Mouse (Mus musculus) myocyte (in vitro differentiated cells): Measurements from ENCODE around the gene Smo. TPM values are rescaled to one million over a fixed set of nuclear protein-coding genes. Genes with fewer than 3 reads are reported as not detected.

ENCODE experiments used
- H3K27me3 ChIP-seq: one replicate; pipeline ENCODE4 v1.6.1; 2011; ENCODE audit not compliant: control insufficient read depth, insufficient read depth, insufficient read length
- H3K36me3 ChIP-seq: one replicate; pipeline ENCODE4 v1.6.1; 2011; ENCODE audit not compliant: control insufficient read depth, insufficient read depth
- H3K4me2 ChIP-seq: one replicate; pipeline ENCODE4 v1.6.1; 2011; ENCODE audit warnings: low read depth, control low read depth
- H3K4me3 ChIP-seq: one replicate; pipeline ENCODE4 v1.5.1; 2011; ENCODE audit warnings: mild to moderate bottlenecking, control low read depth, moderate library complexity
- H3K79me2 ChIP-seq: one replicate; pipeline ENCODE4 v1.6.1; 2011; ENCODE audit not compliant: control insufficient read depth, insufficient read depth
- H3ac ChIP-seq: one replicate; pipeline ENCODE4 v1.6.1; 2011; ENCODE audit not compliant: control insufficient read depth, insufficient read length
- CEBPB ChIP-seq: IDR thresholded peaks from 2 replicates; pipeline ENCODE4 v1.6.1; 2011; ENCODE audit warnings: mild to moderate bottlenecking, moderate library complexity; ENCODE audit not compliant: poor library complexity, insufficient read depth, severe bottlenecking
- E2F4 ChIP-seq: IDR thresholded peaks from one replicate; pipeline ENCODE4 v1.6.1; 2011; ENCODE audit warnings: mild to moderate bottlenecking, control low read depth, moderate library complexity; ENCODE audit not compliant: insufficient read depth
- MAX ChIP-seq: IDR thresholded peaks from one replicate; pipeline ENCODE4 v1.6.1; 2011; ENCODE audit warnings: low read depth, mild to moderate bottlenecking, control low read depth
- MYOD1 ChIP-seq, 3 experiments: IDR thresholded peaks; one replicate each; pipeline ENCODE4 v1.6.1; 2011; ENCODE audit warnings: control low read depth in 2 of 3, low read depth in 2 of 3, mild to moderate bottlenecking in 2 of 3, moderate library complexity in 1 of 3; ENCODE audit not compliant: insufficient read length in 2 of 3, control insufficient read depth in 1 of 3
- MYOG ChIP-seq, 3 experiments: IDR thresholded peaks; one replicate each; pipeline ENCODE4 v1.6.1; 2011; ENCODE audit warnings: control low read depth in 2 of 3, low read depth in 2 of 3, mild to moderate bottlenecking in 2 of 3; ENCODE audit not compliant: insufficient read length in 2 of 3, control insufficient read depth in 1 of 3, insufficient read depth in 1 of 3
- POLR2A ChIP-seq: IDR thresholded peaks from one replicate; pipeline ENCODE4 v1.6.1; 2011; ENCODE audit warnings: low read depth, mild to moderate bottlenecking, control low read depth, moderate library complexity; ENCODE audit not compliant: insufficient read length
- POLR2AphosphoS2 ChIP-seq: IDR thresholded peaks from one replicate; pipeline ENCODE4 v1.6.1; 2011; ENCODE audit warnings: low read depth, control low read depth; ENCODE audit not compliant: insufficient read length
- REST ChIP-seq: IDR thresholded peaks from one replicate; pipeline ENCODE4 v1.6.1; 2011; ENCODE audit warnings: mild to moderate bottlenecking, control low read depth, moderate library complexity; ENCODE audit not compliant: insufficient read depth, insufficient read length
- SRF ChIP-seq: IDR thresholded peaks from one replicate; pipeline ENCODE4 v1.6.1; 2011; ENCODE audit warnings: low read depth; ENCODE audit not compliant: control insufficient read depth, insufficient read length
- TCF12 ChIP-seq: IDR thresholded peaks from one replicate; pipeline ENCODE4 v1.6.1; 2011; ENCODE audit warnings: mild to moderate bottlenecking, control low read depth; ENCODE audit not compliant: poor library complexity, insufficient read depth, severe bottlenecking
- TCF3 ChIP-seq: IDR thresholded peaks from one replicate; pipeline ENCODE4 v1.6.1; 2011; ENCODE audit warnings: low read depth, control low read depth; ENCODE audit not compliant: insufficient read length
- USF1 ChIP-seq: IDR thresholded peaks from one replicate; pipeline ENCODE4 v1.6.1; 2011; ENCODE audit warnings: low read depth, mild to moderate bottlenecking, control low read depth, moderate library complexity
- polyA plus RNA-seq: library from polyadenylated mRNA; unstranded; fragments of >200 nt; fragmentation: generic; extraction: Trizol; gene quantifications from one replicate; pipeline ENCODE4 v1.2.1, GENCODE M21; 2012; ENCODE audit warnings: missing spikeins

Smo gene
- polyA plus RNA-seq, 1 experiment, result 30.2 TPM

DNA sequence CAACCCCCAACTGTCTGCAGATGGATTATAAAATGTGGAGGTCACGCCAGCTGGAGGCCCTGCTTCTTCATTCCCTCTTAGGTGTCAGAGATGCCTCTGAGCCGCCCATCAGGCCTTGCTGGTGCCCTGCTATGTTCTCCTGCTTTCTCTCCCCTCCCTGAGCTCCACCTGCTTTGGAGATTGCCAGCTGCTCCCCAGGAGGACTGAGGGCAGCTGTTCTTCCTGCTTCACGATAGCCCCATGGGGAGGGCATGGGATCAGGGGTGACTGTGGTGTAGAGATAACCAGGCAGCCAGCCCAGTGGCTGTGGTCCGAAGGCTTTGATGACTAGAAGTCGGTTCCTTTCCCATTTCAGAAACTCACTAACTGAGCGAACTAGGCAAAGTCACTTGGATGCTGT is 34.3 kb upstream of the Smo start:
- H3K79me2 ChIP-seq, result no peaks in the 10 kb centered on the region
- TF ChIP-seq MAX (no peak), MYOG (IDR thresholded peaks at IDR 0.05; ENCODE audit: control insufficient read depth in 1 of 3, insufficient read depth in 1 of 3, insufficient read length in 2 of 3, low read depth in 2 of 3) (peak; percentile 77 to 99 (median 98)), CEBPB (no peak), TCF3 (peak; percentile 78), MYOD1 (IDR thresholded peaks at IDR 0.05; ENCODE audit: control insufficient read depth in 1 of 3, insufficient read length in 2 of 3, low read depth in 2 of 3) (peak; percentile 34 to 99 (median 99)), TCF12 (peak; percentile 93)
- H3K4me2 ChIP-seq, result peak overlapping the region; percentile 34
- H3ac ChIP-seq, result no peak overlapping the region
- no peak overlapping the region for H3K4me3 ChIP-seq
- peaks cover 10% of the 10 kb centered on the region for H3K27me3 ChIP-seq
- H3K36me3 ChIP-seq, result no peaks in the 10 kb centered on the region

DNA sequence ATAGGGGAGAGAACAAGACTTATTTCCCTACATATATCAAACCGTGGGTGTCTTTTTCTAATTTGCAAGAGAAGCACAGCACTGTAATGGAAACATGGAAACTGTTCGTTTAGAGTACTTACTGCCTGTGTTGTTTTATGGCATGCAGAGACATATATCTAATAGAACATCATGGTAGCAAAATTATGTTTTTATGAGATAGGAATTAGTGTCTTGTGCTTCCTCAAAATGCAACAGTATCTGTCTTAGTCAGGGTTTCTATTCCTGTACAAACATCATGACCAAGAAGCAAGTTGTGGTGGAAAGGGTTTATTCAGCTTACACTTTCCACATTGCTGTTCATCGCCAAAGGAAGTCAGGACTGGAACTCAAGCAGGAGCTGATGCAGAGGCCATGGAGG is 33.2 kb upstream of the Smo start:
- Histone ChIP-seq H3K79me2 (no peaks in the 10 kb centered on the region), H3K4me2 (no peak overlapping the region), H3K27me3 (peaks cover 10% of the 10 kb centered on the region), H3ac (no peak overlapping the region), H3K4me3 (no peak overlapping the region), H3K36me3 (no peaks in the 10 kb centered on the region)
- TF ChIP-seq TCF3 (no peak), MYOG (IDR thresholded peaks at IDR 0.05; ENCODE audit: control insufficient read depth in 1 of 3, insufficient read depth in 1 of 3, insufficient read length in 2 of 3, low read depth in 2 of 3) (no peak), SRF (no peak)

DNA sequence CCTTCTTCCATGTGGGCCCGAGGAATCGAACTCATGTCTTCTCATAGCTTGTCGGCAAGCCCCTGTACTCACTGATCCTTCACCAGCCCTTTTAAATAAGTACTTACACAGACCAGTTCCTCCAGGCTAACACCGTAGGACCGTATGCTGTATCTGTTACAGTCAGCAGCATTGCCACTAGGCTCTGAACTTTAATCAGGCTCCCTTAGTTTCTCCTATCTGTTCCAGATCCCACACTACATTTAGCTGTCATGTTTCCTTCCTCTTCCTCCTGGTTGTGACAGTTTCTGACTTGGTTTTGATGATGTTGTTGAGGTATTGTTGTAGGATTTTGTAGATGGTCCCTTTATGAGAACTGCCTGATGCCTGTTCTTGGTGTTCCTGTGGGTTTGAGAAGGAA is 31.2 kb upstream of the Smo start:
- Histone ChIP-seq H3K79me2 (no peaks in the 10 kb centered on the region), H3K27me3 (no peaks in the 10 kb centered on the region), H3ac (no peak overlapping the region), H3K4me2 (no peak overlapping the region), H3K36me3 (no peaks in the 10 kb centered on the region), H3K4me3 (no peak overlapping the region)
- TF ChIP-seq SRF (no peak), MYOD1 (IDR thresholded peaks at IDR 0.05; ENCODE audit: control insufficient read depth in 1 of 3, insufficient read length in 2 of 3, low read depth in 2 of 3) (no peak), TCF3 (no peak), TCF12 (no peak), E2F4 (no peak), MYOG (IDR thresholded peaks at IDR 0.05; ENCODE audit: control insufficient read depth in 1 of 3, insufficient read depth in 1 of 3, insufficient read length in 2 of 3, low read depth in 2 of 3) (no peak), REST (no peak), CEBPB (no peak), USF1 (no peak), POLR2AphosphoS2 (no peak), MAX (no peak), POLR2A (no peak)

DNA sequence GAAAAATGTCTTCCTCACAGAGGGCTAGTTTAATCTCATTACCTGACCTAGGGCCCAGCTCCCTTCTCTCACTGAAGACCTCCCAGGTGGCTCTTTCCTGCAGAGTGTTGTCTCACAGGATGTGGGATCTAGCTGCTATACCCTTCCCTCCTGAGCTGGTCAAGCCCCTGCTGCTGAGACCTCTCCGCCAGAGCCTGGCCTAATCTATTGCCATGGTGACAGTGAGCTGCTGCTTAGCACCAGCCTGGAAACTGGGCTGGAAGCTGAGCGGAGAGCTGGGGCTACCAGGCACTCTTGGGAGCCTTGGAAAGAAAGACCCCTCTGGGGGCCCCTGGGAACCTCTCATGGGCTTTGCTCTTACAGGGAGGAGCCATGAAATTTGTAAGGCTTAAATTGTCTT is 27.4 kb upstream of the Smo start:
- Histone ChIP-seq H3ac (no peak overlapping the region), H3K79me2 (no peaks in the 10 kb centered on the region), H3K4me3 (no peak overlapping the region), H3K4me2 (no peak overlapping the region), H3K27me3 (peaks cover 7% of the 10 kb centered on the region), H3K36me3 (no peaks in the 10 kb centered on the region)
- no peak for TF ChIP-seq POLR2A
- TF ChIP-seq SRF, result no peak
- TF ChIP-seq MYOD1 (IDR thresholded peaks at IDR 0.05; ENCODE audit: control insufficient read depth in 1 of 3, insufficient read length in 2 of 3, low read depth in 2 of 3), result no peak
- no peak for TF ChIP-seq REST
- TF ChIP-seq CEBPB, result no peak
- no peak for TF ChIP-seq USF1

DNA sequence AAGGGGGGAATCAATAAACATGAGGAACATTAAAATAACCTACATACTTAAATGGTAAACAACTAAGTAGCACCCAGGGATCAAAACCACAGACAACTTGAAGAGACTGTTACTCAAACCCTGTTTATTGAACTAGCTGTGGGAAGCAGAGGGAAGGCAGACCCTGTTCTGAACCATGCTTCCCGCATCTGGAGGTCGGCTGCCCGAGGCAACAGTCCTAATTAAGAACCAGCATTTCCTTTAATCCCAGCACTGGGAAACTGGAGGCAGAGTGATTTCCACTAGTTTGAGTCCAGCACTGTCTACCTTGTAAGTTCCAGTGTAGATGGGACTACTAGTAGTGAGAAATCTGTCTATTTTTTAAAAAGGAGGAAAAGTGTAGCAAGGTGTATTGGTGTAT is 24.0 kb upstream of the Smo start:
- TF ChIP-seq MYOG (IDR thresholded peaks at IDR 0.05; ENCODE audit: control insufficient read depth in 1 of 3, insufficient read depth in 1 of 3, insufficient read length in 2 of 3, low read depth in 2 of 3) (no peak), E2F4 (no peak), POLR2A (no peak), REST (no peak), MYOD1 (IDR thresholded peaks at IDR 0.05; ENCODE audit: control insufficient read depth in 1 of 3, insufficient read length in 2 of 3, low read depth in 2 of 3) (no peak), POLR2AphosphoS2 (no peak), TCF12 (no peak), TCF3 (no peak), MAX (no peak), USF1 (no peak), SRF (no peak), CEBPB (no peak)
- Histone ChIP-seq H3K79me2 (no peaks in the 10 kb centered on the region), H3K4me2 (no peak overlapping the region), H3K36me3 (no peaks in the 10 kb centered on the region), H3ac (no peak overlapping the region), H3K4me3 (no peak overlapping the region), H3K27me3 (peaks cover 7% of the 10 kb centered on the region)
